Mouse (Mus musculus) thymus, postnatal 4 days (tissue): ENCODE measurements at regions not wholly inside any gene's neighbourhood (a gene's known extent, or its start where the extent isn't known, plus 50 kb on each side); places are given as distances from the start of the nearest gene placed in this dataset.

Source experiments
- DNase-seq: peaks from one replicate; pipeline ENCODE4 v3.0.0; 2021

DNA sequence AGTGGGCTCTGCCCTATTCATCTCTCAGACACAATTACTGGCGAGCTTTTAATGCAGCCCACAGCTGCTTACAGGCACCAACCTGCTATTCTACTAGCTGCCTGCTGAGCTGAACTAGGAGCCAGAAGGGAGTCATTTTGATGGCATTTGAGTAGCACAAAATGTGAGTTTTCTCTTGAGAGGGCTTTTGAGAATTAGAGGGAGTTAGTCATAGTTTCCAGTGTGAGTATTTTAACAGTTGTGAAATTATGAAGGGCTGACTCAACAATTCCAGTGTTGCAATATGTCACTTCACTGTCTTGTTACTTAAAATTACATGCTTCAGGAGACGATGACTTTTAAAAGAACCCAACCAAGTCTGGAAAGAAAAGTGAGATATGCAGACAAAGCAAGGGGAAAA lies 54.4 kb upstream of the Ly86 start:
- no peak for DNase-seq

GRCm38 (mm10) chr13:37288993-37289392 lies 56.0 kb upstream of the Ly86 start:
- DNase-seq = no peak

DNA sequence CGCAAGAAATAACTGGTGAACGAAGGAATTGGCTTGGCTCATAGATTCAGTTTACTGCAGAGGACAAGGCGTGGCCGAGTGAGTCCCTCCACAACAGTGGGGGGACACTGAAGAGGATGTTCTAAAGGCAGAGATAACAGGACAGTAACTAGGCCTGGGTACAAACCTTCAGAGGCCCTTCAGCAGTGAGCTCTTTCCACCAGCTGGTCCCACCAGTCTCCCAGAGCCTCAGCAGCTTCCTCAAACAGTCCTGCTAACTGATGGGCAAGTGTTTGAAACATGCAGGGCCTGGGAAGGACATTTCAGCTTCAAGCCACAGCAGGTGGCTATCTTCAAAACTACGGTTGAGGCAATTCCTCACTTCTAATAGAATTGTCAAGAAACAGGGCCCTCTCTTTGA lies 62.5 kb upstream of the Ly86 start:
- DNase-seq = no peak

GRCm38 (mm10) chr13:37279078-37279789 lies 65.8 kb upstream of the Ly86 start:
- DNase-seq = peak; percentile 41

DNA sequence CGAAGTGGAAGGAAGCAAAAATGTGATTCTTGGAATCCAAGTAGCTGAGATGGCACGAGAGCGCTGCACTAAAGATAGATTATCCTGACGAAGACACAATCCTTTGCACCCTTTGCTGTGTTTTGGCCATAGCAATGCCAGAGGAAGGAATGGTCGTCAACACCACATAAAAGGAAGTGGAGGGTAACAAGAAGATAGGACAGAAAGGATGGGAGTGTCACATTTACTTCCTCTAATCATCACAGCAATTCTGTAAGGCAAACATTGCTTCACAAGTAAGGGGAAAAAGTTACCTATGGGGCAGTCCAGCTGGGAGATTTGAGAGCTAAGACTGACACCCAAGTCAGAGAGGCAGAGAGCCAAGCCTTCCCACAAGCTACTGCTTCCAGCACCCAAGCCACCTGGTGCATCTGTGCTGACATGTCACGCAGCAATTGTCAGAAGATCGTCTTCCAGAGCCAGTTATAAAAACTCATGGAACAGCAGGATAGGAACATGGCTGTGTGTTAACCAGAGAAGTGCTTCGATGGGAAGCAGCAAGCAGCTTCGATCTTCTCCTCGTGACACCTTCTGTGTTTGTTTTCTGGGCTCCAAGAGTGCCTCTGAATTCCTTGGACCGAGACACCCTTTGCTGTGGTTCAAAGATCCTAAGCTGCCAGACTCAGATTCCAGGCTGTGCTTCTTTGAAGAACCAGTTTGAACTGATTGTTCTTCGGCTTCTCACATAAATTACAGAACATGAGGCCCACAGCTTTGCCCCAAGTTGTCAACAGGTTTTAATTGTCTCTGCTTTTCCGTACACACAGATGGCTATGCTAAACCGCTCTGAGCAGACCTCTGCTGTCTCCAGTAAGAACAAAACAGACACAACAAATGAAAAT lies 95.2 kb upstream of the Ly86 start:
- DNase-seq = no peak

- DNase-seq = no peak
Observed at GRCm38 (mm10) chr13:37248741-37249140, 96.3 kb upstream of the Ly86 start.

- no peak for DNase-seq
Observed at GRCm38 (mm10) chr13:37240048-37240447, 105.0 kb upstream of the Ly86 start.

- no peak for DNase-seq
Observed at GRCm38 (mm10) chr13:37237285-37237684, 107.7 kb upstream of the Ly86 start.

DNA sequence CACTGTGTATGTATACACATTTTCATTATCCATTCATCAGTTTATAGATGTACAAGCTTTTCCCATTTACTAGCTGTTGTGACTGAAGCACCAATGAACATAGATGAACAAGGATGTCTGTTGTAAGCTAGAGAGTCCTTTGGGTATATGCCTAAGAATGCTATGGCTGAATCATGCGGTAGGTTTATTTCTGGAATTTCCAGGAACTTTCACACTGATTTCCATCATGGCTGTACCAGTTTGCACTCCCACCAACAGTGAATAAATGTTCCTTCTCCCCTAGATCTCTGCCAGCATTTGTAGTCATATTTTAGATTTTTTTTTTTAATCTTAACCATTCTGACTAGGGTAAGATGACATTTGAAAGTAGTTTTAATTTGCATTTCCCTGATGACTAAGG lies 119.2 kb upstream of the Ly86 start:
- DNase-seq = no peak

DNA sequence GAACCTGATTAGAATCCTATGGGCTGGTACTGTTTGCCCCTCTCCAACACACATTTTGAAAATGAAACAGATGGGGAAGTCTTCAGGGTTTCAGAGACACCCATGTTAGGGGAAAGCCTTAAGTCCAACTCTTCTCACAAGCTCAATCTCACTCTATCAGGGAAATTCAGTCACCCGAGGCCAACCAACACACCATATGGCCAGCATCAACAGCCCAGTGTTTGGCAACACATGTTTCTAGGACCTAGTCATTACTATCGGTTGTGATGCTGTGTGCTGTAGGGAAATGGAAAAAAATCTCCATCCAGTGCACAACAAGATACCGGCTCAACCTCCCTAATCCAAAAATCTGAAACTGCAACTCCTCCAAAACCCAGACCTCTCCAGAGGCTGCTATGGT lies 124.6 kb upstream of the Ly86 start:
- DNase-seq = no peak

- DNase-seq = no peak
Observed at GRCm38 (mm10) chr13:37218596-37218995, 126.4 kb upstream of the Ly86 start.

DNA sequence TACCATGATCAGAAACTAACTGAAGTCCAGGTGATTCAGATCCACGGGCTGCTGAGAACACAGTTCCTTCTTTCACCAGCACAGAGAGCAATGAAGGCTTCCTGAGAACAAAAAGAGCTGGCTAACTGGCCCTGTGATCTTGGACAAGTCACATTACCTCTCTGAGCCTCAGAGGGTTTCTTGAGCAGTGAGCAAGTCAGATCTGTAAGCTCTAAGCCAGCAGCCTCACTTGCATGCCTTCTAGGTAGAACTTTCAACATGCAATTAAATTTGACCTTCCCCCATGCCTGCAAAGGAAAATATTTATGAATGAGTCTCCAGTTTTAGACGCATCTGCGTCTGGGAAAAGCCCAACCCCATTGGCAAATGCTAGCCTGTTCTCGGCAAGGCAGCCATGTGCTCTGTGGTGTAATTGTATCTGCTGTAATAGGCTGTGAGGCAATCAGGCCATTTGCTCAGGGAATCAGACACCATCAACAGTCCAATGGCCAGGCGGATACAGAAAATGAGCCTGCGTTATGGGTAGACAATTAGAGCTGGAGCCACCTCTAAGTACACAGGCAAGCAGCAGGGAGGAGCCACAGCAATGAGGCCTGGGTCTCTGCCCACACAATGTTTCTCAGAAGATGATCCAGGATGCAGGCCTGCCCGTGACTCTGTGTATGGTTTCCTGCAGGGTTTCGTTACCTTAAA lies 130.3 kb upstream of the Ly86 start:
- peak; percentile 11 for DNase-seq

DNA sequence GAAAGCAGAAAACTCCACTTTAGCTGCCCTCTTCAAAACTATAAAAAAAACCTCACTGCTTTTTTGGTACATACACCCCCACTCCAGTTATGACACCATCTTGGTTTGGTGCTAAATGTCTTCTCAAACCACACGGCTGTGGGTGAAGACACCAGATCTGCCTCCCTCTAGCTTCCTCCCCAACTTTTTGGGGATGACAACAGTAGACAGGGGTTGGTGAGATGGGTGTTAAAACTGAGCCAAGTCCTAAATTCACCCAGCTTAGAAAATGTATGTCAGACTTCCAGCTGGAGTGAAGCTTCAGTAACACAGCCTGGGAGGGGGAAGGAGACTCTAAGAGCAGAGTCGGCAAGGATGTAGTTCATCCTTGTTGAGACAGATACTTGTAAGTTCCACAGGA lies 147.1 kb upstream of the F13a1 start:
- no peak for DNase-seq

GRCm38 (mm10) chr13:37195857-37196256 lies 145.8 kb upstream of the F13a1 start:
- no peak for DNase-seq

GRCm38 (mm10) chr13:37181169-37181787 lies 131.2 kb upstream of the F13a1 start:
- no peak for DNase-seq

DNA sequence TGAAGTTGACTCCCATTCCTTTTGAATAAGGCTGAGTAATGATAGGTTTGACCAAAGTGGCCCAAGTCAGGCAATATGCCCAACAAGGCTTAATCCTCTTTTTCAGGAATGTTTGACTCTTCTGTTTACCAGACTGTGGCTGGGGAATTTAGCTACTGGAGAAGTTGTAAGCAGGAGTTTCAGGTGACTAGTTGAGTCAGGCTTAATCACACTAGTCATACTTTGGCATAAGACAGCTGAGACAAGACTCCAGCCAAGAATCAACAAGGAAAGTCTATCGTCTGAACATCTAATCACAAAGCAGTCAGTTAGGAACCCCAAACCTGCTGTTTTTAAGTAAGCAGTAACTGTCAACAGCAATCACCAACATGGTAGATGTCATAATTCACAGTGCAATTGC lies 126.5 kb upstream of the F13a1 start:
- DNase-seq = no peak

- no peak for DNase-seq
Observed at GRCm38 (mm10) chr13:37175997-37176396, 126.0 kb upstream of the F13a1 start.

GRCm38 (mm10) chr13:37158831-37159522 lies 108.9 kb upstream of the F13a1 start:
- no peak for DNase-seq

DNA sequence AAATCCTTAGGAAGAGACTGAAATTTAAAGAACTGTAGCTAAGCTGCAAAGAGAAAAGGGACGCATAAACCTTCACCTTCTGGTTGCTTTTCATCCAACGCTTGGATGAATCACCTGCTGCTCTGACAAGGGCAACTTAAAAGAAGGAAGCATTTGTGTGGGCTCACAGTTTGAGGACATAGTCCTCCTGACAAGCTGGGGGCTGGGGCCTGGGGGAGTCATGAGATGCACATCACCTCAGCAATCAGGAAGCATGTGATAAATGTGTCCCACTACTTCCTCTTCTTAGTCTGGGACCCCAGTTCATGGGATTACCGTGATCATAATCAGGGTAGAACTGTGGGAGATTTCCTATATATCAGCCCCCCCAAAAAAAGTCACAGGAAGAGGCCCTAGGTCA lies 107.8 kb upstream of the F13a1 start:
- no peak for DNase-seq

- DNase-seq = no peak
Observed at GRCm38 (mm10) chr13:37151835-37152516, 101.9 kb upstream of the F13a1 start.

GRCm38 (mm10) chr13:37149961-37150360 lies 99.9 kb upstream of the F13a1 start:
- DNase-seq = no peak
